Mouse (Mus musculus): ENCODE measurements at regions not wholly inside any gene's neighbourhood (a gene's known extent, or its start where the extent isn't known, plus 50 kb on each side); places are given as distances from the start of the nearest gene placed in this dataset.
A peak's percentile ranks its signal among the peaks of the same experiment; 100 is the strongest.

- DNase-seq (ENCODE audit: low spot score) = no peak
These were observed 179.1 kb upstream of the Nckap5 start for GRCm38 (mm10) chr1:127009699-127010098.

- DNase-seq (ENCODE audit: low spot score) = no peak
These were observed 171.1 kb upstream of the Nckap5 start for GRCm38 (mm10) chr1:127001700-127002099.

- DNase-seq (ENCODE audit: low spot score) = peak; percentile 87
These were observed 162.6 kb upstream of the Nckap5 start for GRCm38 (mm10) chr1:126993061-126993640.

GRCm38 (mm10) chr1:126992441-126992840 is 161.8 kb upstream of the Nckap5 start:
- peak; percentile 25 for DNase-seq (ENCODE audit: low spot score)

GRCm38 (mm10) chr1:126982805-126983204 is 152.2 kb upstream of the Nckap5 start:
- DNase-seq (ENCODE audit: low spot score) = no peak

- DNase-seq (ENCODE audit: low spot score) = no peak
These were observed 149.7 kb upstream of the Nckap5 start for GRCm38 (mm10) chr1:126980311-126980710.

- no peak for DNase-seq (ENCODE audit: low spot score)
These were observed 143.3 kb upstream of the Nckap5 start for GRCm38 (mm10) chr1:126973871-126974270.

GRCm38 (mm10) chr1:126971777-126972421 is 141.3 kb upstream of the Nckap5 start:
- no peak for DNase-seq (ENCODE audit: low spot score)

- DNase-seq (ENCODE audit: low spot score) = no peak
These were observed 140.5 kb upstream of the Nckap5 start for GRCm38 (mm10) chr1:126971118-126971517.

GRCm38 (mm10) chr1:126966394-126966793 is 135.8 kb upstream of the Nckap5 start:
- DNase-seq (ENCODE audit: low spot score) = peak; percentile 47

- DNase-seq (ENCODE audit: low spot score) = no peak
These were observed 125.5 kb upstream of the Nckap5 start for GRCm38 (mm10) chr1:126955839-126956720.

- no peak for DNase-seq (ENCODE audit: low spot score)
These were observed 117.3 kb upstream of the Nckap5 start for GRCm38 (mm10) chr1:126947860-126948259.

GRCm38 (mm10) chr1:126932658-126933057 is 102.1 kb upstream of the Nckap5 start:
- no peak for DNase-seq (ENCODE audit: low spot score)

- peak; percentile 92 for DNase-seq (ENCODE audit: low spot score)
These were observed 101.2 kb upstream of the Nckap5 start for GRCm38 (mm10) chr1:126931754-126932153.

- DNase-seq (ENCODE audit: low spot score) = no peak
These were observed 100.5 kb upstream of the Nckap5 start for GRCm38 (mm10) chr1:126931093-126931492.

- DNase-seq (ENCODE audit: low spot score) = no peak
These were observed 100.0 kb upstream of the Nckap5 start for GRCm38 (mm10) chr1:126930611-126931010.

- peak; percentile 51 for DNase-seq (ENCODE audit: low spot score)
These were observed 99.1 kb upstream of the Nckap5 start for GRCm38 (mm10) chr1:126929666-126930065.

GRCm38 (mm10) chr1:126928186-126928585 is 97.6 kb upstream of the Nckap5 start:
- DNase-seq (ENCODE audit: low spot score) = no peak

GRCm38 (mm10) chr1:126925150-126926035 is 94.8 kb upstream of the Nckap5 start:
- DNase-seq (ENCODE audit: low spot score) = no peak

- no peak for DNase-seq (ENCODE audit: low spot score)
These were observed 93.4 kb upstream of the Nckap5 start for GRCm38 (mm10) chr1:126923981-126924380.

GRCm38 (mm10) chr1:126922231-126922630 is 91.6 kb upstream of the Nckap5 start:
- no peak for DNase-seq (ENCODE audit: low spot score)

GRCm38 (mm10) chr1:126918876-126919275 is 88.3 kb upstream of the Nckap5 start:
- no peak for DNase-seq (ENCODE audit: low spot score)
